Mouse (Mus musculus) embryonic stem cell, embryonic (primary cell): ENCODE measurements at regions not wholly inside any gene's neighbourhood (a gene's known extent, or its start where the extent isn't known, plus 50 kb on each side); places are given as distances from the start of the nearest gene placed in this dataset.

ENCODE experiments used
- CTCF ChIA-PET, 4 experiments: fragments of 300-600 bp in 2 of 4; fragments of 350-600 bp in 2 of 4; sonication (Branson Sonifier 250); formaldehyde crosslinking; loops; one replicate each; lab custom pipeline; 2022; ENCODE audit warnings: inconsistent platforms in 2 of 4; lab: Charles Lee
- POLR2A ChIA-PET, 4 experiments: fragments of 300-600 bp in 2 of 4; fragments of 350-600 bp in 2 of 4; sonication (Branson Sonifier 250); formaldehyde crosslinking; loops; one replicate each; lab custom pipeline; 2022; ENCODE audit warnings: antibody characterized with exemption in 4 of 4, inconsistent platforms in 1 of 4; lab: Charles Lee

DNA sequence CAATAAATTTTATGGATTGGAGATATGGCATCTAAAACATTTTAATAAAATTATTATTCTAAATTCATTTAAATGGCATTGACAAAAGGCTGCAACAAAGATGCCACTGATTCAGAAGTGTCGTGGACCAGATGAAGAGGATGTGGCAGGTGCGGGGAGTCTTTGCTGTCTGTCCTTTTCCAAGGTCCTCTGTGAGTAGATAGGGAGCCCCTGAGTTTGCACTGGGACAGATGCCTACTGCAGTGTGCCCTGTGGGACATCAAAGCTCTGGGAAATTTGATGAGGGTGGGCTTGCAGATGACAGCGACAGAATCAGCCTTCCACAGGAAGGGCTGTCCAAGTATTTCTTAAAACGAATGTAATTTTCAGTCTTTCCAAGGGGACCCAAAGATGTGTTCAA, 541.2 kb downstream of the Bcl11a start:
- ChIA-PET CTCF (interaction anchor here in 1 of 4 experiments (1.4 kb wide), 1 partner anchor 8 kb away, joined by 3 read pairs; no protein-coding TSS in a partner anchor), POLR2A (no interaction called here)

DNA sequence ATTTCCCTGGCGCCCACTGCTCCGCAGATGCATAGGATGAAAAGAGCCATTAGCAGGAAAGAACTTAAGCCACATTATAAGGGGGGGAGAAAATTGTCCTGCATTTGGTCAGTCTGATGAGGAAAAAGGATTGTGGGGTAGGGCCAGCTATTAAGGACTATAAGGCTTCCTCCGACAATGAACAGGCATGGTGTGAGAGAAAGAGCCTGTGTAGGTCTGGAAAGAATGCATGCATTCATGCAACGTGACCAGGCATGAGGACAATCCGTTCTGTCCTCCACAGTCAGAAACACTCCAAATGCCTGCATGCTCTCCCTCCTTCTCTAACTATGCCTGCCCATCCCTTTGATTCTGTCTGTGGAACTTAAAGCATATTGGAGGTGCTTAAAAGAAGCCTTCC, 550.8 kb downstream of the Bcl11a start:
- ChIA-PET POLR2A (interaction anchor here in 1 of 4 experiments (0.7 kb wide), 1 partner anchor 1580 kb away, joined by 3 read pairs; no protein-coding TSS in a partner anchor), CTCF (no interaction called here)

DNA sequence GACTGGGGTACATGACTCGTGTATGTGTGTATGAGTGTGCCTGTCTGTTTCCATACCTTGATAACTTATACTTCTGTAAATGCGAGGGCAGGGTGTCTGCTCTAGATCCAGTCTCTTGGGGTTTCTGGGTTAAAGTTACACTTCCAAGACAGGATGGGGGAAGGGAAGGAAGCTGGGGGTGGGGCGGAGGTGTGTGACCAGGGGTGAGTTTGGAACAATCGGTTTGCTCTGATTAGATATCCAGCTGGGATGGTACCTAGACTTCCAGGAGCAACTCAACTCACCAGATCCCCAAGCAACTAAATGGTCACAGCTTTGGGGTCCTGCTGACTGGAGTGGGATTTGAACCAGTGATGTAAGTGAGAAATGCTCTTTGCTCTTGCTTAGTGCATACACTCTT, 551.6 kb downstream of the Bcl11a start:
- ChIA-PET CTCF (no interaction called here), POLR2A (interaction anchor here in 2 of 4 experiments (0.6 to 1.6 kb wide), 2 partner anchors 114 to 146 kb away, joined by 3 to 4 read pairs; no protein-coding TSS in a partner anchor)

DNA sequence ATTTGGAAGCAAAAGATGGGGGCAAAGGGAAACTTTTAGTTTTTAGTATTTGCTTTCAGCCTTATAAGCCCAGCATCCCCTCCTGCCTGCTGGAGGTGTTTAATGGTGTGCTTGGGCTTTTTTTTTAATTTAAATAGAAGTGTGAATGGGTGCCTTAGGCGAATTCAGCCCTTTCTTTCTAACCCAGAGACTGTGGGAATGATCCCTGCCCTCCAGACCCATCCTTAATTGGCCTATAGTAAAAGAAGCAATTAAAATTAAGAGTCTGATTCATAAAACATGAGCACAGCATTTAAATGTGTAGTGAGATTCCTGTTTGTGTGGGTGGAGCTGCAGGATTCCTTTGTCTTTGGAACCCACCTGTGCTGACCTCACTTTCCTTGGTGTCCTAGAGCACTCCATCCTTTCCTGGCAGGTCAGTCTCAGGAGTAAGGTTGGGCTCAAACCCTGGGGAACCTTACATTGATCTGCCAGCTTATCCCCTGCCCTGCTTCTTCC, 552.6 kb downstream of the Bcl11a start:
- ChIA-PET POLR2A (interaction anchor here in 2 of 4 experiments (0.6 to 1.6 kb wide), 2 partner anchors 113 to 338 kb away, joined by 3 read pairs; no protein-coding TSS in a partner anchor), CTCF (interaction anchor here in 1 of 4 experiments (0.8 kb wide), 1 partner anchor 622 kb away, joined by 3 read pairs; no protein-coding TSS in a partner anchor)

DNA sequence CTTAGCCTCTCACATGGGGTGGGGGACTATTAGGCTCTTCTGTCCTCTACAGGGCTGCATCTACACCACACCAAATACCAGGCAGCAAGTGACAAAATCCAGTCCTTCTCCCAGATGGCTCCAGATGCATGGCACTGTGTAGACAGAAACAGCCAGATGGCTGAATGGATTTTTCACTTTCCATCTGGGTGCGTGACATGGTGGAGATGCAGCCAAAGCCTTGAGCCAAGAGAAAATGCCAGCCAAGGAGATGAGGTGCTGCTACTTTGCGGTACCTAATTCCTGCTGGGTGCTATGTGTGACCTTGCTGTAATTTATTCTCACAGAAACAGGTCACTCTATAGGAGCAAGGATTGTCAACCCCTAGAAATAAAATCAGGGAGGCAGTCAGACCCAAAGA, 553.8 kb downstream of the Bcl11a start:
- CTCF ChIA-PET, result interaction anchor here in 2 of 4 experiments (0.6 kb wide), 2 partner anchors 575 to 670 kb away, joined by 3 read pairs; no protein-coding TSS in a partner anchor

DNA sequence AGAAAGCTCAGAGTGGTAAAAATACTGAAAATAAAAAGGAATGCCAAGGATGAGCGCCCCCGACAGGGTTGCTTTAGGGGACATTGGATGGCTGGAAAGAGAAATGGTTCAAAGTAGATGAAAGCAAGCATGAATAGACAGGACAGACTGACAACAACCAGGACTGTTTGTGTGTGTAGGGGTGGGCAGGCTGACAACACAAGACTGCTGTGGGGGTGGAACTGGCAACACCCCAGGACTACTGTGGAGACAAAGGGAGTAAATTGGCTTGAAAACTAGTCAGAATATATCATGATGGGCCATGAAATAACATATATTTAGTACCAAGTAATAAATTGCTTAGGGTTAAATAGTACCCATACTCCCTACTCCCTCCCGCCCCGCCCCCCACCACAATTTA, 558.9 kb downstream of the Bcl11a start:
- ChIA-PET POLR2A (no interaction called here), CTCF (no interaction called here)

More for the DNA sequence above, 553.8 kb downstream of the Bcl11a start:
- POLR2A ChIA-PET, result no interaction called here

DNA sequence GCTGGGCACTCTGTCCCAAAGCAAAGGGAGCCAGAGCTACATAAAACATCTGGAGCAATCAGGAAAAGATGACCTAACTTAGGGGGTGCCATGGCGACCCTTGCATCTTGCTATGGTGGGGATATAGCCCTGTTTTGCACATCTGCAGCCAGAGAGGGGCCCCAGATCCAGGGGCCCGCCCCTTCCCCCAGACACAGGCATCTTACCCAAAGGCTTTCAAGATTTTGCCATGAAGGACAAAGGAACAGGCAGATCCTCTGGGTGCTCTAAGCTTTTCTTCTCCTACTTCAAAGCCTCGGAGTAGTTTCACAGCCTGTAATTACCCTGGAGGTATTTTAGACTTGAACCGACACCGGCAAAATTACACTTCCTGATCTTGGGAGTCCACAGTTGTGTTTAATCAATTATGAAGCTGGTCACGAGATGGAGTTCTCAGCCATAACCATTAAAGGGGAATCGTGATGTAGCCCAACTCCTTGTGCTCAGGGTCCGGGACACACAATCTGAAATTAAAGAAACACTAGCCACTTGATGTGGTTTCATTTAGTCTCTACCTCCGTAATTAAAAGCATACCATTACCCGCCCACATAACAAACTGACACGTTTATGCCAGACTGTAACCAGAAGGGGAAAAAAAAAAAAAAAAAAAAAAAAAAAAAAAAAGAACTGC, 565.7 kb downstream of the Bcl11a start:
- POLR2A ChIA-PET, result no interaction called here
- CTCF ChIA-PET, result no interaction called here

DNA sequence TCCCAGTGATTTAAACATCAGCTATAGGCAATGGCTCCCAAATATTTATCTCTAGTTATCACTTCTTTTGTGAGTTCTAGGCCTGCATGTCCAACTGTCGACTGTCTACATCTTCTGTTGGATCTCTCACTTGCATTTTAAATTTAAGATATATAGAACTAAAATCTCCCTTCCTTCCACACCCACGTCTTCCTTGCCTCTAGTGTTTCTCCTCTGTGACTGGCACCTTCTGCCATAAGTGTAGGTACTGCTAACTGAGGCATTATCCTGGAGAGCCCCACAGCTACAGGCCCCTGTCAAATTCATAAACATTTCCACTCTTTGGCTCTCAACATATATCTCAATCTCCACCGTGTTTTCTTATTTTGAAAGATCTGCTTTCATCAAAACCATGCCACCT, 575.0 kb downstream of the Bcl11a start:
- POLR2A ChIA-PET, result no interaction called here
- CTCF ChIA-PET, result no interaction called here

DNA sequence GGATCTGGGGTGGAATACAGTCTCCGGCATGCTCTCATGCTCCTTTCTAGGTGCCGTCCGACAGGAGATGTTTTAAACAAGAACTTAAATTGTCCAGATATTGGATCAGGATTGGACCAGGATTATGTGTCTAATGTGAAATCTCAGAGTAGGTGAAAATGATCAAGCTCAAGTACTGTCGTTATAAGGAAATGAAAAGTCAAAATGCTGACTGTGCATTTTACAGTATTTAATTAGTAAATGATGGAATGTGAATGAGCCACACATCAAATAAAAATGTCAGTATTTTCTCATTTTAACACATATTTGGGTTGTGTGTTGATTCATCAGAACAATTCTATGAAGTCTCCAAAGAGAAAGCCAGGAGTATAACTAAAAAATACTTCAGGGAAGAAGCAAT, 586.2 kb downstream of the Bcl11a start:
- POLR2A ChIA-PET, result no interaction called here

DNA sequence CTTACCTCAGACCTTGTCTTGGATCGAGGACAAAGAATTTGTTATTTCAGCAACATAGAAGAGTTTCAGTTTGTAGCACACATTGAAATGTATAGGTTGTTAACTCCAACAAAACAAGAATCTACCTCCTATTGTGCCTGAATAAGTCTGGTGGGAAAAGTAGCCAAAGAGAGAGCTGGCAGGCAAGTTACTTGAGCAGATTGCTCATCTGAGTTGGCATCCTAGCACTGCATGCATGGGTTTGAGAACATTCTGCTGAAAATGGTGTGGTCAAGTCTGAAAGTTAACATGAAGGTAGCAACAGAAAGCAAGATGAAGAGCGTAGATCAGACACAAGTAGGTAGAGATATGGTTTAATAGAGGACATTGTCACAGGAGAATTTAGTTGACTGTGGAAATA, 587.5 kb downstream of the Bcl11a start:
- POLR2A ChIA-PET, result no interaction called here
- CTCF ChIA-PET, result no interaction called here

More for the DNA sequence above, 586.2 kb downstream of the Bcl11a start:
- CTCF ChIA-PET, result no interaction called here

DNA sequence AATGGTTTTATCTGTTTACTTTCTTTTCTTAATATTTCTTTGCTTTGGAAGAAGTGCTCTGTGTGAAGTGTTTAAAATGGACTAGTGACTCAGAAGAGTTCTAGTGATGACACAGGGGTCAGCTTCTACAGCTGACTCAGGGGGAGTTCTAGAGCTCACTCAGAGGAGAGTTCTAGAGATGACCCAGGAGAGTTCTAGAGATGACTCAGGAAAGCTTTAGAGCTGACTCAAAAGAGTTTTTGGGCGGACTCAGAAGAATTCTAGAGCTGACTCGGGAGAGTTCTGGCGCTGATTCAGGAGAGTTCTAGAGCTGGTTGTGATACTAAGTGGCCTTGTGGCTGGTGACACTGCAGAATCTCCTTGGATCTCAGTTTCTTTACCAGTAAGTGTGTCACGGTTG, 593.8 kb downstream of the Bcl11a start:
- ChIA-PET POLR2A (no interaction called here), CTCF (no interaction called here)

DNA sequence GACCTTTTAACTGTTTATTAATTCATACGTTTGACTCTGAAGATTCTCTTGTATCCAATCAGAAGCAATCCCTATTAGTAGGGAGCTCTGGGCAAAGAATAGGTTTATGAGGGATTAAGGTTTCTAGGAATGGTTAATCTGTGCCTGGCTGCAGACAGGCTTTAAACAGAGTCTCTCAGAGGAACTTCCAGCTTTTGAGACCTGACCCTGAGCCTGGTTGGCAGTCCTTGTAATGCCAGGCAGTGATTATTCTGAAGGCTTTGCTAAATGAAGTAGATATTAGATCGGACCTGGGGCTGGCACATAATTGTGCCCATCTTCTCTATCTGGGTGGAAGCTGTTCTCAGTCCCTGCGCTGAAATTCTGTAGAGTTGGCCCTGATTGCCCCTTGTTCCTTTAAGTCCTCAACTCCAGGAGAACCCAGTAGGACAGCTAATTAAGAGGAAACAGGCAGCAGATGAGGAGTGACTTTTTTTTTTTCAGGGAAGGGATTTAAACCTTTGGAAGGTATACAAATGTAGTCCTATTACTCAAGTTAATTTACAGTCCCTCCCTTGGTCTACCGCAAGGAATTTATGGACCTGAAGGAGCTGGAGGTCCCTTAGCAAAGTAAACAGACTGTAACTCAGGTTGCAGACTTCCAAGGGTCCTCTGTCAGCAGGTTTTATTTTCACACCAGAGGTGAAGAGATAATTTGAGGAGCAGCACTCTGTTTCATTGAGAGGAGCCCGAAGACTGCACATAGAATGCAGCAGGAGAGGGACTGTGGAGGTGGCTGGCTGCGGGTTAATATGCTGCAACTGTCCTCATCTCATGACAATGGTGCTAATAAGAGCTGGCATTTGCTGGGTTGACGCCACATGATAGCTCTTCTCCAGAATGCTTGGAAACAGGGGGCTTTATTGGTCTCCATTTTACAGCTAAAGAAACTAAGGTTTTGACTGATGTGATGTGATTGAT, 595.7 kb downstream of the Bcl11a start:
- CTCF ChIA-PET, result interaction anchor here in 1 of 4 experiments (0.6 kb wide), 1 partner anchor 1024 kb away, joined by 3 read pairs; no protein-coding TSS in a partner anchor

DNA sequence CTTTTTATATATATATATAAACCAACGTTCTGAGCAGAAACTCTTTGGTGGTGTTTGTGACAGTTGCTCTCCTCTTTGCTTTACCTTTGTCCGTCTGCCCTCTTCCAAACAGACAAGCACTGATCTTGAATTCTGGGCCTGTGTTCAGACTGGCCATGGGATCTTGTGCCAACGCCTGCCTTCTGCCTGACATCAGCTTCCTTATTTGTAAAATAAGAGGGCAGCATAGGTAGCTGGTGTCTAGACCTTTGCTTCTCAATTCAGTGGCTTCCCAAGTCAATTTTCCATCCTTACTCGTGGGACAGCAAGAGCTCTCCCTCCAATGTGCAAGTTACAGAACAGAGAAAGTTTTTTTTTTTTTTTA, 596.3 kb downstream of the Bcl11a start:
- ChIA-PET POLR2A (interaction anchor here in 1 of 4 experiments (0.6 kb wide), 1 partner anchor 296 kb away, joined by 3 read pairs; no protein-coding TSS in a partner anchor), CTCF (interaction anchor here in 1 of 4 experiments (0.6 kb wide), 1 partner anchor 1023 kb away, joined by 3 read pairs; no protein-coding TSS in a partner anchor)

More for the DNA sequence above, 595.7 kb downstream of the Bcl11a start:
- POLR2A ChIA-PET, result interaction anchor here in 2 of 4 experiments (0.6 kb wide), 2 partner anchors 66 to 296 kb away, joined by 3 read pairs; no protein-coding TSS in a partner anchor

DNA sequence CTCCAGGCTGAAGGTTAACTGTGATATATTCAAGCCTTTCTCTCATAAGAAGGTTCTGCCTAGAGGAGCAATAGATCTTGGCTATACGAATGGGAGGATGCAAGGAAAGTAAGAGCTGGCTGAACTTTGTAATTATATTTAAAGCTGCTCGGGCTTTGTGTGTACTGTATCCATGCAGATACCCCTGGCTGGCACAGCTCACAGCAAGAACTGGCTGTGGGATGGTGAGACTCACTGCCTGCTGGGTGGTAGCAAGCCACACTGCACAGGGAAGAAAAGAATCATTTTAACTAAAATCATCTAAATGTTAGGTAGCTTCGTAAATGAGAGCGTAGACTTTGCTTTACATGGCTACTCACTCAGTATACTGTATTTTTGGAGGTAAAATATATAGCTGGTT, 599.2 kb downstream of the Bcl11a start:
- CTCF ChIA-PET, result no interaction called here
- POLR2A ChIA-PET, result no interaction called here

DNA sequence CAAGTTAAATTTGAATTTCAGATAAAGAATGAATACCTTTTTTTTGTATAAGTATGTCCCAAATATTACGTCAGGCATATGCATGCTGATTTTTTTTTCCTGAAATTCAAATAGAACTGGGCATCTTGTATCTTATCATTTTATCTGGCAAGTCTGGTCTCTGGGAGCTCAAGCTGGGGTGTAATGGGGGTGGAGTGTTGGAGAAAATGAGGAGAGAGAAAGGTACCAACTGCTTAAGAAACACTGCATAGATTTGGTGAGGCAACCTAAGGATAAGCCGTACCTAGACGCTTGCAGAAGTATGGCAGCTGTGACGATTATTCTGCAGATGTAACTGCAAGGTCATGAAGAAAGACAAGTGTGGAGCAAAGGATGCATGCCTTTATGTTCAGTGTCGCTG, 601.7 kb downstream of the Bcl11a start:
- ChIA-PET CTCF (no interaction called here), POLR2A (no interaction called here)

DNA sequence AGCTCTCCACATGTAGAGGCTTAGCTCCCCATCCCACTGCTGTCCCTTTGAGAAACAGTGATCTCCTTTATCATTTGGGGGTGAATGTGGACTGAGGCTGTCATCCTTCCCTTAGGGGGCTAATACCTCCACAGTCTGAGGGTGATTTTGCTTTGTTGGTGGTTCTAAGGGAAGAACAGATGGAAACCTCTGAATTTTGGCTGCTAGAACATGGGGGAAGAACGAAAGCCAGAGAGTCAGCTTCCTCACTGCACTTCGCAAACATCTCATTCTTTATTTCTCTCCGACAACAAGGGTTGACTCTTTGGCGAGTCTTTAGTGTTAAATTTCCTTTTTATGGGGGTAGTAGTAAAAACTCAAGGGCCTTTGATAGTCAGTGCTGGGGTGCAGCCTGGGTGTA, 604.6 kb downstream of the Bcl11a start:
- ChIA-PET CTCF (no interaction called here), POLR2A (interaction anchor here in 2 of 4 experiments (0.6 to 0.7 kb wide), 2 partner anchors 65 to 106 kb away, joined by 4 to 6 read pairs; no protein-coding TSS in a partner anchor)

DNA sequence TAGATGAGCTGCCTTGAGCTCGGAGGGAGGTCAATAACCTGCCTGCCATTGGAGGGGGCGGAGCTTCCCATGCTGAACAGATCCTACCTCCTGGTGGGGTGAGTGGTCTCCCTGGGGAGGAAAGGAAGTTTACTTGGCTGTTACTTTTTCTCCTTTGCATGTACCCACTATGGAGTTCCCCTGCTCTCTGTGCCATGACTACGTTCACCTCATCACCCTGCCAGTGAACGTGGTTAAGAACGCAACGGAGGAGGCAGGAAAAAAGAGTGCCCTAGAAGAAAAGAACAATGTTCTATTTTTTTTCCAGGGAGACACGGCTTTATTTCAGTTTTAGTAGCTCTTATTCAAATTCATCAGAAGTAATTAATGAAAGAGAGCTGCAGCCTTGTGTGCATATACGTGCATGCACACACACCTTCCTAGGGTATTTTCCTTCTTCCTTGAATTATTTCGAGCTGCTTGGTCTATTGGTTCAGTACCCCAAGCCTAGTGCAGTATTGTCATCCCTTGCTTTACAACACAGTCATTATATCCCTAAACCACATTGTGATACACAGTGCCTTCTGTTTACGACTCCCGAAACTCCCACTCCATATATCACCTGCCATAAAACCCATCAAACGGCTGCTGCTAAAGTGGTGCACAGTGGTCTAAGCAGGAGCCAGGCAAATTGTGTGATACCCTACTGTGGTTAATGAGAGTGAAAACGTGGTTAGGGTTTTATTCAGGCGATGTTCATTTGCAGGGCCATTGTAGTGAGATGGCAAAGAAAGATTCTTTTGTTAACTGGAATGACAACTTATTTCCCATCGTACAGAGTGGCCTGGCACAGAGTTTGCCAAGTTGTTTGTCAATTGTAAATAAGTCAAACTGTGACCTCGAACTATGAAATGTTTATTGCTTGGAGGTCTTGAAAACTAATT, 608.0 kb downstream of the Bcl11a start:
- POLR2A ChIA-PET, result no interaction called here
- CTCF ChIA-PET, result no interaction called here

DNA sequence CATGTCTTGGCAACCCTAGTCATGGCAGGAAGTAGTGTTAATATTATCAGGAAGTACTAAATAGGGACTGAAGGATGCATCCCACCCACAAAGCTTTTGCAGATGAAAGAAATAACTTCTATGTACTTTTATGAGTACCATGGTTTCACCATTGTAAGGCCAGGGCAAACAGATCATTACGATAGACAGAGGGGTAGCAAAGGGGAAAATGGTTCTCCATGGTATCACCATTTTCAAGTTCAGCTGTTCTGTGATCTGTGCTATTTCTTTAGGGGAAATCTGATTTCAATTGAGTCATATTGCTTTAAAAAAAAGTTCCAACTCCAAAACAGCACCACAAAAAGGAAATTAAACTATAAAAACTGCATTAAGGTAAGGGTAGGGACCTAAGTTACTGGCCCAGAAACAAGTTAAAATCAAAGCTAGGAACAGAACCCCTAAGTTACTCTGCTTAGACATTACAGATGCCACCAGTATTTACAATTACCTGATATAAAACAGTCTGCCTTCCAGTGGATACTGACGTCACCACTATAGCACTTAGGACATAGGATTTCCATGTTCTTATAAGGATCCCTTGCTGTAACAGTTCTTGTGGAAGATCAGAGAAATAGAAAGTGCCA, 610.4 kb downstream of the Bcl11a start:
- ChIA-PET CTCF (interaction anchor here in 1 of 4 experiments (0.6 kb wide), 1 partner anchor 21 kb away, joined by 8 read pairs; no protein-coding TSS in a partner anchor), POLR2A (no interaction called here)
